Mouse (Mus musculus): ENCODE results near the gene Tut4. TPM values are rescaled to one million over a fixed set of nuclear protein-coding genes. Genes with fewer than 3 reads are reported as not detected.
A peak's percentile ranks its signal among the peaks of the same experiment; 100 is the strongest.

Gene Tut4
- polyA plus RNA-seq, 1 experiment from 2014 or later: 53.1 TPM

- Histone ChIP-seq H3K9me3 (ENCODE audit: control insufficient read depth, low read length) (no peaks in the 10 kb centered on the region), H3K9ac (ENCODE audit: low read length) (no peak overlapping the region), H3K4me1 (ENCODE audit: control insufficient read depth in 2 of 2, insufficient read depth in 2 of 2, low read length in 2 of 2) (peaks cover 8 to 12% of the 10 kb centered on the region in 2 experiments; a peak in 3 of 4 replicates), H3K36me3 (ENCODE audit: control insufficient read depth, insufficient read depth, low read length) (no peaks in the 10 kb centered on the region), H3K27ac (replicated peaks in 1 of 2; ENCODE audit: control insufficient read depth in 1 of 2, insufficient read depth in 1 of 2, low read depth in 2 of 2, low read length in 2 of 2) (no peak overlapping the region), H3K27me3 (ENCODE audit: control insufficient read depth, insufficient read depth, low read length) (no peaks in the 10 kb centered on the region), H3K4me2 (ENCODE audit: low read length) (no peak overlapping the region), H3K4me3 (ENCODE audit: control insufficient read depth in 1 of 2, insufficient read depth in 1 of 2, low read depth in 1 of 2, low read length in 2 of 2) (no peak overlapping the region)
- WGBS: 70% methylated on average over 4 of the region's 4 CpGs
- no peak for ATAC-seq (ENCODE audit: insufficient number of reproducible peaks, insufficient read depth, low FRiP score, low read depth)
Observed at GRCm38 (mm10) chr4:108434221-108434620, 25.0 kb upstream of the Tut4 start.

GRCm38 (mm10) chr4:108434781-108435180 lies 24.4 kb upstream of the Tut4 start:
- H3K27ac ChIP-seq (replicated peaks in 1 of 2; ENCODE audit: control insufficient read depth in 1 of 2, insufficient read depth in 1 of 2, low read depth in 2 of 2, low read length in 2 of 2): no peak overlapping the region
- 98% methylated on average over 3 of the region's 3 CpGs for WGBS
- no peak overlapping the region for H3K9ac ChIP-seq (ENCODE audit: low read length)
- no peak overlapping the region for H3K4me3 ChIP-seq (ENCODE audit: control insufficient read depth in 1 of 2, insufficient read depth in 1 of 2, low read depth in 1 of 2, low read length in 2 of 2)
- no peak for ATAC-seq (ENCODE audit: insufficient number of reproducible peaks, insufficient read depth, low FRiP score, low read depth)
- H3K36me3 ChIP-seq (ENCODE audit: control insufficient read depth, insufficient read depth, low read length): no peaks in the 10 kb centered on the region
- no peak overlapping the region for H3K4me2 ChIP-seq (ENCODE audit: low read length)
- peaks cover 8 to 10% of the 10 kb centered on the region in 2 experiments; a peak in 3 of 4 replicates for H3K4me1 ChIP-seq (ENCODE audit: control insufficient read depth in 2 of 2, insufficient read depth in 2 of 2, low read length in 2 of 2)
- no peaks in the 10 kb centered on the region for H3K27me3 ChIP-seq (ENCODE audit: control insufficient read depth, insufficient read depth, low read length)
- no peaks in the 10 kb centered on the region for H3K9me3 ChIP-seq (ENCODE audit: control insufficient read depth, low read length)

GRCm38 (mm10) chr4:108435646-108436045 lies 23.6 kb upstream of the Tut4 start:
- no peak overlapping the region for H3K4me2 ChIP-seq (ENCODE audit: low read length)
- H3K4me1 ChIP-seq (ENCODE audit: control insufficient read depth in 2 of 2, insufficient read depth in 2 of 2, low read length in 2 of 2): peaks cover 8 to 9% of the 10 kb centered on the region in 2 experiments; a peak in 3 of 4 replicates
- H3K9me3 ChIP-seq (ENCODE audit: control insufficient read depth, low read length): no peaks in the 10 kb centered on the region
- ATAC-seq (ENCODE audit: insufficient number of reproducible peaks, insufficient read depth, low FRiP score, low read depth): no peak
- no peaks in the 10 kb centered on the region for H3K27me3 ChIP-seq (ENCODE audit: control insufficient read depth, insufficient read depth, low read length)
- H3K27ac ChIP-seq (replicated peaks in 1 of 2; ENCODE audit: control insufficient read depth in 1 of 2, insufficient read depth in 1 of 2, low read depth in 2 of 2, low read length in 2 of 2): no peak overlapping the region
- H3K36me3 ChIP-seq (ENCODE audit: control insufficient read depth, insufficient read depth, low read length): no peaks in the 10 kb centered on the region
- WGBS: 62% methylated on average over 3 of the region's 3 CpGs
- no peak overlapping the region for H3K4me3 ChIP-seq (ENCODE audit: control insufficient read depth in 1 of 2, insufficient read depth in 1 of 2, low read depth in 1 of 2, low read length in 2 of 2)
- H3K9ac ChIP-seq (ENCODE audit: low read length): no peak overlapping the region

- Histone ChIP-seq H3K9me3 (ENCODE audit: control insufficient read depth, low read length) (no peaks in the 10 kb centered on the region), H3K27me3 (ENCODE audit: control insufficient read depth, insufficient read depth, low read length) (no peaks in the 10 kb centered on the region), H3K27ac (replicated peaks in 1 of 2; ENCODE audit: control insufficient read depth in 1 of 2, insufficient read depth in 1 of 2, low read depth in 2 of 2, low read length in 2 of 2) (no peak overlapping the region), H3K9ac (ENCODE audit: low read length) (no peak overlapping the region), H3K4me2 (ENCODE audit: low read length) (no peak overlapping the region), H3K36me3 (ENCODE audit: control insufficient read depth, insufficient read depth, low read length) (no peaks in the 10 kb centered on the region), H3K4me1 (ENCODE audit: control insufficient read depth in 2 of 2, insufficient read depth in 2 of 2, low read length in 2 of 2) (peaks cover 8 to 9% of the 10 kb centered on the region in 2 experiments; a peak in 3 of 4 replicates), H3K4me3 (ENCODE audit: control insufficient read depth in 1 of 2, insufficient read depth in 1 of 2, low read depth in 1 of 2, low read length in 2 of 2) (no peak overlapping the region)
- no peak for ATAC-seq (ENCODE audit: insufficient number of reproducible peaks, insufficient read depth, low FRiP score, low read depth)
- WGBS: 88% methylated on average over 1 of the region's 1 CpGs
Observed at GRCm38 (mm10) chr4:108436225-108436624, 23.0 kb upstream of the Tut4 start.

GRCm38 (mm10) chr4:108438082-108438840 lies 21.0 kb upstream of the Tut4 start:
- H3K4me1 ChIP-seq (ENCODE audit: control insufficient read depth in 2 of 2, insufficient read depth in 2 of 2, low read length in 2 of 2): peaks cover 8 to 9% of the 10 kb centered on the region in 2 experiments; a peak in 3 of 4 replicates
- ATAC-seq (ENCODE audit: insufficient number of reproducible peaks, insufficient read depth, low FRiP score, low read depth): no peak
- no peaks in the 10 kb centered on the region for H3K27me3 ChIP-seq (ENCODE audit: control insufficient read depth, insufficient read depth, low read length)
- no peak overlapping the region for H3K9ac ChIP-seq (ENCODE audit: low read length)
- no peaks in the 10 kb centered on the region for H3K36me3 ChIP-seq (ENCODE audit: control insufficient read depth, insufficient read depth, low read length)
- peak overlapping the region; percentile 21; the same call in 1 of the 2 replicates for H3K4me2 ChIP-seq (ENCODE audit: low read length)
- H3K27ac ChIP-seq (replicated peaks in 1 of 2; ENCODE audit: control insufficient read depth in 1 of 2, insufficient read depth in 1 of 2, low read depth in 2 of 2, low read length in 2 of 2): 0 out of 4 replicates have a peak overlapping the region, but pooled peaks of 1 of the 2 experiments have one; percentile 19
- WGBS: 36% methylated on average over 6 of the region's 6 CpGs
- no peaks in the 10 kb centered on the region for H3K9me3 ChIP-seq (ENCODE audit: control insufficient read depth, low read length)
- no peak overlapping the region for H3K4me3 ChIP-seq (ENCODE audit: control insufficient read depth in 1 of 2, insufficient read depth in 1 of 2, low read depth in 1 of 2, low read length in 2 of 2)

GRCm38 (mm10) chr4:108448091-108448490 lies 11.1 kb upstream of the Tut4 start:
- Histone ChIP-seq H3K4me1 (ENCODE audit: control insufficient read depth in 2 of 2, insufficient read depth in 2 of 2, low read length in 2 of 2) (no peaks in the 10 kb centered on the region), H3K9ac (ENCODE audit: low read length) (no peak overlapping the region), H3K4me3 (ENCODE audit: control insufficient read depth in 1 of 2, insufficient read depth in 1 of 2, low read depth in 1 of 2, low read length in 2 of 2) (no peak overlapping the region), H3K4me2 (ENCODE audit: low read length) (no peak overlapping the region), H3K36me3 (ENCODE audit: control insufficient read depth, insufficient read depth, low read length) (no peaks in the 10 kb centered on the region), H3K27ac (replicated peaks in 1 of 2; ENCODE audit: control insufficient read depth in 1 of 2, insufficient read depth in 1 of 2, low read depth in 2 of 2, low read length in 2 of 2) (no peak overlapping the region), H3K9me3 (ENCODE audit: control insufficient read depth, low read length) (no peaks in the 10 kb centered on the region), H3K27me3 (ENCODE audit: control insufficient read depth, insufficient read depth, low read length) (no peaks in the 10 kb centered on the region)
- 21% methylated on average over 7 of the region's 7 CpGs for WGBS
- ATAC-seq (ENCODE audit: insufficient number of reproducible peaks, insufficient read depth, low FRiP score, low read depth): no peak

GRCm38 (mm10) chr4:108456028-108456427 lies 3.2 kb upstream of the Tut4 start:
- no peak for ATAC-seq (ENCODE audit: insufficient number of reproducible peaks, insufficient read depth, low FRiP score, low read depth)
- Histone ChIP-seq H3K4me2 (ENCODE audit: low read length) (no peak overlapping the region), H3K4me1 (ENCODE audit: control insufficient read depth in 2 of 2, insufficient read depth in 2 of 2, low read length in 2 of 2) (peaks cover 3 to 10% of the 10 kb centered on the region in 2 experiments; a peak in 3 of 4 replicates), H3K4me3 (ENCODE audit: control insufficient read depth in 1 of 2, insufficient read depth in 1 of 2, low read depth in 1 of 2, low read length in 2 of 2) (no peak overlapping the region), H3K9me3 (ENCODE audit: control insufficient read depth, low read length) (no peaks in the 10 kb centered on the region), H3K36me3 (ENCODE audit: control insufficient read depth, insufficient read depth, low read length) (no peaks in the 10 kb centered on the region), H3K9ac (ENCODE audit: low read length) (no peak overlapping the region), H3K27ac (replicated peaks in 1 of 2; ENCODE audit: control insufficient read depth in 1 of 2, insufficient read depth in 1 of 2, low read depth in 2 of 2, low read length in 2 of 2) (no peak overlapping the region), H3K27me3 (ENCODE audit: control insufficient read depth, insufficient read depth, low read length) (no peaks in the 10 kb centered on the region)
- WGBS: 52% methylated on average over 2 of the region's 2 CpGs

Data from heart, embryonic 14.5 days (tissue).